Mouse (Mus musculus): ENCODE measurements around the gene BC051019. TPM values are rescaled to one million over a fixed set of nuclear protein-coding genes. Genes with fewer than 3 reads are reported as not detected.
A peak's percentile ranks its signal among the peaks of the same experiment; 100 is the strongest.

Gene BC051019
- polyA plus RNA-seq (2016; fragmentation: Nextera tagmentation; extraction: Ambion mirVana), result not detected in 2 replicates

DNA sequence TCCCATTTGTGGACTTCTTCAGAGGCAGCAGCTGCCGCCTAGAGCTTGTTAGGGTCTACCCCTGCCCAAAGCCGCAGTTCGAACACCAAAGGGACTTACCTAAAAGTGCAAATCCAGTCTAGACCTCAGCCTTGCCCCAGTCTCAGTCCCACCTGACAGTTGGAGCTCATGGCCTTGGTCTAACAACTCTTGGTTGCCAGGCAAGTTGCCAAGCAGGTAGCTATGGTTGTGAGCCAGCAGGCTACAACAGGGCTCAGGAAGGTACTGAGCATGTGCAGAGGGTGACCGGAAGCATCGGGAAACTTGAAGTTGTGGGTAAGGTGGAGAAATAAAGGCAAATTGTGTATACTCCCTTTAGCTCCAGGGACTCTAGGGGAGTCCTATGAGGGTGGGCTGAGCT, at the start of gene BC051019:
TSS of gene BC051019 (minus strand) at position 154 of the 400 bp plus-strand sequence.
- no peaks in the 10 kb centered on the region for H3K9me3 ChIP-seq
- WGBS, result 95% methylated on average over 5 of the region's 5 CpGs
- H3K4me3 ChIP-seq, result no peak within 1 kb of the TSS
- H3K27me3 ChIP-seq (replicated peaks), result no peaks in the 10 kb centered on the region
- H3K9ac ChIP-seq, result no peak within 1 kb of the TSS
- H3K36me3 ChIP-seq, result no peaks in the 10 kb centered on the region
- H3K4me1 ChIP-seq, result no peaks in the 10 kb centered on the region
- no peak within 1 kb of the TSS for H3K27ac ChIP-seq
- no peak for ATAC-seq (ENCODE audit: low FRiP score, low read depth)
- H3K4me2 ChIP-seq (replicated peaks), result no peak within 1 kb of the TSS

GRCm38 (mm10) chr7:109772251-109772650, 48.6 kb upstream of the BC051019 start:
- H3K4me2 ChIP-seq (replicated peaks), result no peak overlapping the region
- H3K36me3 ChIP-seq, result no peaks in the 10 kb centered on the region
- no peaks in the 10 kb centered on the region for H3K9me3 ChIP-seq
- H3K27me3 ChIP-seq (replicated peaks), result no peaks in the 10 kb centered on the region
- H3K27ac ChIP-seq, result no peak overlapping the region
- H3K4me1 ChIP-seq, result no peaks in the 10 kb centered on the region
- H3K9ac ChIP-seq, result no peak overlapping the region
- ATAC-seq (ENCODE audit: low FRiP score, low read depth), result no peak
- no peak overlapping the region for H3K4me3 ChIP-seq

- ATAC-seq (ENCODE audit: low FRiP score, low read depth), result no peak
- Histone ChIP-seq H3K9ac (no peak overlapping the region), H3K36me3 (no peaks in the 10 kb centered on the region), H3K4me2 (replicated peaks) (no peak overlapping the region), H3K4me3 (no peak overlapping the region), H3K27me3 (replicated peaks) (no peaks in the 10 kb centered on the region), H3K27ac (no peak overlapping the region), H3K4me1 (no peaks in the 10 kb centered on the region), H3K9me3 (no peaks in the 10 kb centered on the region)
- WGBS, result 56% methylated on average over 2 of the region's 2 CpGs
Observed at GRCm38 (mm10) chr7:109768699-109769383, 45.2 kb upstream of the BC051019 start.

DNA sequence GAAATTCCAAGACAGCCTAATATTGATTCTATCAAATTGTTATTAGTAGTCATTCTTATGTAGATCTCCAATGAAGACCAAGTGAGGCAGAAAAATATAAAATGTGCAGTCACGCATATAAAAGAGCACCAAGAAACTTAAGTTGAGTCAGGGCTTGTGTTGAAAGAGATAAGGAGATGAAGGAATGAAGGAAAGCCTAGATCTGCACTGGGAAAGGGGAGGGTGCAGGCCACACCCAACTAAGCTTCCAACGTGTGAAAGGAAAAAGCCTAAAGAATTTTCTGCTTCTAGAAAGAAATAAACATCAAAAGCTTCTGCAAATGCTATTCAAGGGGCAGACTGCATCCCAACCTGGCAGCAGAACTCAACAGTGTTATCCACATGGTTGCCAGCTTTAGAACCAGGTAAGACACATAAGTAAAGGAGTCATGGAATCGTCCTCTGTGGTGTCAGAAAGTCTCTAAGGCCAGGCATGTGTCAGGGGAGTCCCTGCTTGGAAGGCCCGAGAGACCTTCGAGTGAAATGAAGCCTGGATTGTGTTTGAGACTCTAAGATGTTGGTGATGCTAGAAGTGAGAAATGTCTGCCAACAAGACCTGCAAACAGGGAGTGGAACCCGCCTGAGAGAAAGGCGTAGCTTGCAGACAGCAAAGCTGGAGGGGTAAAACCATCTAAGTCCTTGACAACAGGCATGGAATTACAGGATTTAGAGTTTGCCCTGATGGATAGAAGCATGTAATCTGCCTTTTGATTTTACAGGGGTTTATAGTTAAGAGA, 44.1 kb upstream of the BC051019 start:
- Histone ChIP-seq H3K9me3 (no peaks in the 10 kb centered on the region), H3K4me2 (replicated peaks) (no peak overlapping the region), H3K27me3 (replicated peaks) (no peaks in the 10 kb centered on the region), H3K4me1 (no peaks in the 10 kb centered on the region), H3K9ac (no peak overlapping the region), H3K27ac (no peak overlapping the region), H3K36me3 (no peaks in the 10 kb centered on the region), H3K4me3 (no peak overlapping the region)
- ATAC-seq (ENCODE audit: low FRiP score, low read depth), result no peak
- 84% methylated on average over 7 of the region's 7 CpGs for WGBS

- H3K9me3 ChIP-seq, result no peaks in the 10 kb centered on the region
- no peaks in the 10 kb centered on the region for H3K36me3 ChIP-seq
- H3K4me1 ChIP-seq, result no peaks in the 10 kb centered on the region
- no peak overlapping the region for H3K9ac ChIP-seq
- no peaks in the 10 kb centered on the region for H3K27me3 ChIP-seq (replicated peaks)
- H3K4me3 ChIP-seq, result no peak overlapping the region
- H3K27ac ChIP-seq, result no peak overlapping the region
- 79% methylated on average over 2 of the region's 2 CpGs for WGBS
- H3K4me2 ChIP-seq (replicated peaks), result no peak overlapping the region
- no peak for ATAC-seq (ENCODE audit: low FRiP score, low read depth)
Observed at GRCm38 (mm10) chr7:109764009-109764408, 40.4 kb upstream of the BC051019 start.

GRCm38 (mm10) chr7:109756291-109756690, 32.6 kb upstream of the BC051019 start:
- no peak overlapping the region for H3K9ac ChIP-seq
- H3K4me2 ChIP-seq (replicated peaks), result no peak overlapping the region
- 88% methylated on average over 3 of the region's 3 CpGs for WGBS
- no peak overlapping the region for H3K27ac ChIP-seq
- no peaks in the 10 kb centered on the region for H3K36me3 ChIP-seq
- no peaks in the 10 kb centered on the region for H3K9me3 ChIP-seq
- H3K4me1 ChIP-seq, result peaks cover 13% of the 10 kb centered on the region
- no peaks in the 10 kb centered on the region for H3K27me3 ChIP-seq (replicated peaks)
- H3K4me3 ChIP-seq, result no peak overlapping the region
- no peak for ATAC-seq (ENCODE audit: low FRiP score, low read depth)

- no peak overlapping the region for H3K4me2 ChIP-seq (replicated peaks)
Observed at GRCm38 (mm10) chr7:109754034-109754433, 30.4 kb upstream of the BC051019 start.

DNA sequence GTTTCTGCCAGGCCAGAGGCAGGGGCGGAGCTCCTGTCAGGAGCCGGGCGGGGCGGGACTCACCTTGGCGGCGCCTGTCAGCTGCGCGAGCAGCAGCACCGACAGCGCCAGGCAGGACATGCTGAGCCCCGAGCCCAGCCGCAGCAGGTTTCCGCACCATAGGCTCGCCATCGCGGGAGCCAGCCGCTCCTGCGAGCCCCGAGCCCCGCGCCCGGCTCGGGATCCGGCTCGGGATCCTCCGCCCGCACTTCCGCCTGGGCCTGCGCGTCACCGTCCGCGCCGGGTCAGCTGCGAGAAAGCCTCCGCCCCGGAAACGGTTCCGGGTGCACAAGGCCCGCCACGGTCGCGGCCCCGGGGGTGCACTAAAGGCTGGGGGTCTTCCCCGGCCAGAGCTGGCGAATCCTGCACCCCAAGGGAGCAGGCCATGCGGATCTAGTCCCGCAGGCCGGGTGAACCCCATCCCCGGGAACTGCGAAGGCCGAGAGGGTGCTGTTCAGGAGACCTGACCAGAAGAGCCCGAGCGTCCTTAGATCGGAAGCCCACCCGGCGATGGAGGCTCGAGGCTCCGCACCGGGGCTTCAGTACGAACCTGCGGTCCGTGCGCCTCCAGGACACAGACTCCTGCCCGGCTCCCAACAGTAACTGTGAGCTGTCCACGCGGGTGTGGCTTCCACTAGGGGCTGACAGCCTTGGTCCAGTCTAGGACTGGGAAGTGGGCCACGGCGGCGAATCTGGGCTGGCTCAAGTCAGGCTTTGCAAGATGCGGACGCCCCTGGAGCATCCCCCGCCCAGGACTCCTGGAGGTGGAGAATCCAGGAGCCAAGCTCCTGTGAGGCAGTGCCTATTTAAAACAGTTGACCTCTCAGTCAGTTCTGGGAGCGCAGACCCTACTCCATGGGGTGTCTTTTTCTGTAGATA, 28.6 kb upstream of the BC051019 start, which contains the start of gene Tmem9b:
TSS of gene Tmem9b (minus strand) at position 868 of the 918 bp plus-strand sequence.
- no peaks in the 10 kb centered on the region for H3K27me3 ChIP-seq (replicated peaks)
- H3K9ac ChIP-seq, result peak within 1 kb of the TSS; percentile 89
- peak within 1 kb of the TSS; percentile 33 for H3K27ac ChIP-seq
- peak; percentile 88 for ATAC-seq (ENCODE audit: low FRiP score, low read depth)
- no peaks in the 10 kb centered on the region for H3K9me3 ChIP-seq
- peaks cover 16% of the 10 kb centered on the region for H3K4me1 ChIP-seq
- H3K4me2 ChIP-seq (replicated peaks), result peak within 1 kb of the TSS; percentile 69
- H3K4me3 ChIP-seq, result peak within 1 kb of the TSS; percentile 78
- peaks cover 3% of the 10 kb centered on the region; the same call in 1 of the 2 replicates for H3K36me3 ChIP-seq
- under 1% methylated on average over 74 of the region's 74 CpGs for WGBS

More at GRCm38 (mm10) chr7:109754034-109754433, 30.4 kb upstream of the BC051019 start:
- Histone ChIP-seq H3K27ac (no peak overlapping the region), H3K9ac (no peak overlapping the region), H3K36me3 (no peaks in the 10 kb centered on the region; the same call in 1 of the 2 replicates), H3K27me3 (replicated peaks) (no peaks in the 10 kb centered on the region), H3K4me1 (peaks cover 16% of the 10 kb centered on the region), H3K9me3 (no peaks in the 10 kb centered on the region), H3K4me3 (no peak overlapping the region)
- ATAC-seq (ENCODE audit: low FRiP score, low read depth), result no peak
- WGBS, result 93% methylated on average over 8 of the region's 8 CpGs

DNA sequence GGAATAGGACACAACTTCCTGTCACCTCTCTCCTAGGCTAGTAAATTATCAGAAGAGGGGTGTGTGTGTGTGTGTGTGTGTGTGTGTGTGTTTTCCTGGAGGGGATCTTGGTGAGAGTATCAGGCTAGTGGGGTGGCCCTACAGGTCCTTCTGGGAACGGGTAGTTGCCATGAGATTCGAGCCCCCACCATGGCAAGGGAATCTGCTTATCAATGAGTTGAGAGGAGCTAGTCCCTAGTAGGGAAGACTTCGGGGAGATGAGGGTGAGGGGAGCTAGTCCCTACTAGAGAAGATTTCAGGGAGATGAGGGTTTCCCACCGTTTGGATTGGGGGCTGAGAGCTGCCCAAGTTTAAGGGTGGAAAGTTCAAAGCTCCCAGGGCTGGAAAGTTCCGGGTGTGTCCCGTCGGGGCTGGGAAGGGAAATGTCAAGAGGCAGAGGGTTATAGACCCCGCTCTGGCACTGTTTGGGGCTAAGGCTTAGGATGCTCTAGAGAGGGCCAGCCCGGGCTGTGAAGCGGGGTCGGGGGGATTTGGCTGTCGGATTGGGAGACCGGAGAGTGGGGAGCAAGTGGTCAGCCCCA, 27.9 kb upstream of the BC051019 start:
- H3K9me3 ChIP-seq, result no peaks in the 10 kb centered on the region
- peak overlapping the region; percentile 89 for H3K9ac ChIP-seq
- WGBS, result 3% methylated on average over 13 of the region's 13 CpGs
- 0 out of 2 replicates have a peak overlapping the region, but pooled peaks have one; percentile 33 for H3K27ac ChIP-seq
- H3K36me3 ChIP-seq, result peaks cover 4% of the 10 kb centered on the region; the same call in 1 of the 2 replicates
- peak overlapping the region; percentile 69 for H3K4me2 ChIP-seq (replicated peaks)
- ATAC-seq (ENCODE audit: low FRiP score, low read depth), result peak; percentile 74; the same call in 1 of the 2 replicates
- peak overlapping the region; percentile 78 for H3K4me3 ChIP-seq
- peaks cover 16% of the 10 kb centered on the region for H3K4me1 ChIP-seq
- no peaks in the 10 kb centered on the region for H3K27me3 ChIP-seq (replicated peaks)

- no peak for ATAC-seq (ENCODE audit: low FRiP score, low read depth)
- H3K27ac ChIP-seq, result no peak overlapping the region
- peaks cover 30% of the 10 kb centered on the region for H3K36me3 ChIP-seq
- no peak overlapping the region for H3K9ac ChIP-seq
- no peak overlapping the region for H3K4me3 ChIP-seq
- 64% methylated on average over 1 of the region's 1 CpGs for WGBS
- peaks cover 7% of the 10 kb centered on the region for H3K4me1 ChIP-seq
- no peaks in the 10 kb centered on the region for H3K27me3 ChIP-seq (replicated peaks)
- H3K9me3 ChIP-seq, result no peaks in the 10 kb centered on the region
- H3K4me2 ChIP-seq (replicated peaks), result no peak overlapping the region
Observed at GRCm38 (mm10) chr7:109747747-109748146, 24.1 kb upstream of the BC051019 start.

DNA sequence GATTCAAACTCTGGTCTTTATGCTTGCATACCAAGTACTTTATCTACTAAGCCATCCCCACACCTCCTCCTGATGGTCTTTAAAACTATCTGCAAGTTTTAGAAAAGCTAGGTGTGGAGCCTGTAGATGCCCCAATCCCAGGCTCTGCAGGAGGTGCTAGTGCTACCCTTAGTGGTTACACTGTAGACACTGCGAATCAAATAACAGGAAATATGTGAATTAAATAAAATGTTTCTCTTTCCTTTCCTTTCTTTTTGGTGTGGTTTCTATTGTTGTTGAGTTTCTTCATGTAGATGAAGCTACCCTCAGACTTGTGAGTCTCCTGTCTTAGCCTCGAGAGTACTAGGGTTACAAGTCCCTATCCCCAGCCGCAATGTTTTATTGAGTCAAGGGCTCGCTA, 18.1 kb upstream of the BC051019 start:
- Histone ChIP-seq H3K9me3 (no peaks in the 10 kb centered on the region), H3K4me3 (no peak overlapping the region), H3K27ac (no peak overlapping the region), H3K36me3 (peaks cover 52% of the 10 kb centered on the region), H3K4me2 (replicated peaks) (no peak overlapping the region), H3K9ac (no peak overlapping the region), H3K4me1 (no peaks in the 10 kb centered on the region), H3K27me3 (replicated peaks) (no peaks in the 10 kb centered on the region)
- no peak for ATAC-seq (ENCODE audit: low FRiP score, low read depth)
- 86% methylated on average over 4 of the region's 4 CpGs for WGBS

All from neural tube, embryonic 12.5 days (tissue).